Mouse (Mus musculus) heart, embryonic 14.5 days (tissue): ENCODE results near the gene Sult4a1. TPM values are rescaled to one million over a fixed set of nuclear protein-coding genes. Genes with fewer than 3 reads are reported as not detected.

ENCODE experiments used
- ATAC-seq: fragments of 200-750 bp; cut with Nextera tagmentation; 2 replicates; pipeline ENCODE4 v1.8.0; 2017; ENCODE audit warnings: low read depth, moderate TSS enrichment; ENCODE audit not compliant: insufficient number of reproducible peaks, insufficient read depth, low FRiP score
- H3K27ac ChIP-seq, 2 experiments: fragments of 200-500 bp in 1 of 2; fragments of 300-500 bp in 1 of 2; sonication (generic) in 1 of 2; replicated peaks in 1 of 2; 2 replicates each; pipeline ENCODE4 v1.5.1; 2012 to 2014; ENCODE audit warnings: low read depth in 2 of 2, low read length in 2 of 2, control low read depth in 1 of 2, mild to moderate bottlenecking in 1 of 2, mixed read lengths in 1 of 2; ENCODE audit not compliant: control insufficient read depth in 1 of 2, insufficient read depth in 1 of 2
- H3K27me3 ChIP-seq: fragments of 300-500 bp; sonication (generic); 2 replicates; pipeline ENCODE4 v1.6.1; 2014; ENCODE audit warnings: mild to moderate bottlenecking, low read length, control low read depth; ENCODE audit not compliant: control insufficient read depth, insufficient read depth
- H3K36me3 ChIP-seq: fragments of 300-500 bp; sonication (generic); 2 replicates; pipeline ENCODE4 v1.6.1; 2014; ENCODE audit warnings: mild to moderate bottlenecking, control low read depth, low read length, mixed read lengths; ENCODE audit not compliant: control insufficient read depth, insufficient read depth
- H3K4me1 ChIP-seq, 2 experiments: fragments of 200-500 bp in 1 of 2; fragments of 300-500 bp in 1 of 2; sonication (generic) in 1 of 2; 2 replicates each; pipeline ENCODE4 v1.6.1; 2012 to 2014; ENCODE audit warnings: low read length in 2 of 2, control low read depth in 1 of 2, mixed read lengths in 1 of 2; ENCODE audit not compliant: control insufficient read depth in 2 of 2, insufficient read depth in 2 of 2
- H3K4me2 ChIP-seq: fragments of 300-500 bp; sonication (generic); 2 replicates; pipeline ENCODE4 v1.6.1; 2014; ENCODE audit warnings: mild to moderate bottlenecking, low read length
- H3K4me3 ChIP-seq, 2 experiments: fragments of 200-500 bp in 1 of 2; fragments of 300-500 bp in 1 of 2; sonication (generic) in 1 of 2; 2 replicates each; pipeline ENCODE4 v1.5.1; 2012 to 2014; ENCODE audit warnings: low read length in 2 of 2, mild to moderate bottlenecking in 2 of 2, control low read depth in 1 of 2, low read depth in 1 of 2, moderate library complexity in 1 of 2; ENCODE audit not compliant: control insufficient read depth in 1 of 2, insufficient read depth in 1 of 2
- H3K9ac ChIP-seq: fragments of 300-500 bp; sonication (generic); 2 replicates; pipeline ENCODE4 v1.6.1; 2014; ENCODE audit warnings: mild to moderate bottlenecking, low read length
- H3K9me3 ChIP-seq: fragments of 300-500 bp; sonication (generic); 2 replicates; pipeline ENCODE4 v1.6.1; 2016; ENCODE audit warnings: low read length, control low read depth; ENCODE audit not compliant: control insufficient read depth
- WGBS: fragments of 180-500 bp; shearing (Covaris S2); extraction: QIAGEN DNeasy Blood & Tissue Kit; methylation state at CpG from one replicate; pipeline ENCODE4 v1.1.7; 2014; 5-methylcytosine and 5-hydroxymethylcytosine counted together
- polyA plus RNA-seq: library from polyadenylated mRNA; unstranded; fragments of >200 nt; fragmentation: Nextera tagmentation; extraction: Ambion mirVana; gene quantifications from 2 replicates; pipeline ENCODE4 v1.2.1, GENCODE M21; 2014

Sult4a1 gene
- polyA plus RNA-seq, 1 experiment from 2014 or later, result 0.18 TPM

GRCm38 (mm10) chr15:84037067-84037466 is 68.5 kb downstream of the Sult4a1 start:
- Histone ChIP-seq H3K27me3 (no peaks in the 10 kb centered on the region), H3K27ac (no peak overlapping the region), H3K36me3 (no peaks in the 10 kb centered on the region), H3K4me2 (no peak overlapping the region), H3K4me3 (no peak overlapping the region), H3K9ac (no peak overlapping the region), H3K4me1 (no peaks in the 10 kb centered on the region), H3K9me3 (no peaks in the 10 kb centered on the region)
- 83% methylated on average over 5 of the region's 5 CpGs for WGBS
- ATAC-seq, result no peak

Other genes starting within 250 kb of the Sult4a1 start
- gene Efcab6, start 40.4 kb downstream of the Sult4a1 start, polyA plus RNA-seq, result 0.18 TPM in 1 of 2 replicates, not detected in the other
- gene Pnpla5, start 17.4 kb upstream of the Sult4a1 start, polyA plus RNA-seq, result not detected in 2 replicates
- gene Pnpla3, start 62.1 kb upstream of the Sult4a1 start, polyA plus RNA-seq, result 0.50 and 0.61 TPM in 2 replicates
- gene Samm50, start 86.5 kb upstream of the Sult4a1 start, polyA plus RNA-seq, result 85.2 and 88.2 TPM in 2 replicates
- 15.1 and 18.5 TPM in 2 replicates for gene Parvb, start 126.3 kb upstream of the Sult4a1 start, polyA plus RNA-seq
- 0.80 and 1.1 TPM in 2 replicates for gene Parvg, start 218.3 kb upstream of the Sult4a1 start, polyA plus RNA-seq